Mouse (Mus musculus) common myeloid progenitor, adult 5-6 weeks (primary cell): Measurements from ENCODE around the gene Gm28374. TPM values are rescaled to one million over a fixed set of nuclear protein-coding genes. Genes with fewer than 3 reads are reported as not detected.
"Not testable (repeated sequence)": the region's sequence is repeated elsewhere in the genome, so short reads cannot be mapped to it uniquely, and the experiment has no call there.

Experiments
- ATAC-seq: replicated peaks from 2 replicates; pipeline ENCODE4 v1.8.0; 2016; ENCODE audit warnings: low read depth, mild to moderate bottlenecking, moderate TSS enrichment, inconsistent platforms; ENCODE audit not compliant: poor library complexity, severe bottlenecking
- total RNA-seq: library from RNA; stranded (forward); fragments of 200-1000, 187-1606 nt; gene quantifications from 2 replicates; pipeline ENCODE4 v1.2.3, GENCODE M21; 2017

The Gm28374 gene
- not detected in 2 replicates for total RNA-seq

- ATAC-seq, result no peak
Observed at GRCm38 (mm10) chr19:6082156-6082555, at the start of gene Gm28374. Gene Gm28374, minus strand, starts transcription at chr19:6082256.

- ATAC-seq, result not testable (repeated sequence)
Observed at GRCm38 (mm10) chr19:6130414-6131128, 48.5 kb upstream of the Gm28374 start.

GRCm38 (mm10) chr19:6127760-6128341 lies 45.8 kb upstream of the Gm28374 start, which contains the start of gene Snx15:
Gene Snx15, minus strand, starts transcription at chr19:6128304.
- ATAC-seq, result peak; percentile 96

GRCm38 (mm10) chr19:6126789-6127580 lies 44.9 kb upstream of the Gm28374 start:
- no peak for ATAC-seq

GRCm38 (mm10) chr19:6126289-6126688 lies 44.2 kb upstream of the Gm28374 start:
- ATAC-seq, result no peak

GRCm38 (mm10) chr19:6124898-6125297 lies 42.8 kb upstream of the Gm28374 start:
- ATAC-seq, result no peak

- no peak for ATAC-seq
Observed at GRCm38 (mm10) chr19:6123330-6123729, 41.3 kb upstream of the Gm28374 start.

- ATAC-seq, result no peak
Observed at GRCm38 (mm10) chr19:6121761-6122160, 39.7 kb upstream of the Gm28374 start.

- ATAC-seq, result 0 out of 2 replicates have a peak, but pooled peaks have one; percentile 2
Observed at GRCm38 (mm10) chr19:6118677-6119185, 36.7 kb upstream of the Gm28374 start.

- ATAC-seq, result peak; percentile 91
Observed at GRCm38 (mm10) chr19:6117986-6118676, 36.1 kb upstream of the Gm28374 start, which contains the start of gene Sac3d1. Gene Sac3d1, minus strand, starts transcription at chr19:6118650.

- ATAC-seq, result no peak
Observed at GRCm38 (mm10) chr19:6117346-6117985, 35.4 kb upstream of the Gm28374 start.

GRCm38 (mm10) chr19:6116113-6116850 lies 34.2 kb upstream of the Gm28374 start:
- ATAC-seq, result no peak

GRCm38 (mm10) chr19:6113116-6113515 lies 31.1 kb upstream of the Gm28374 start:
- ATAC-seq, result no peak

GRCm38 (mm10) chr19:6105586-6105985 lies 23.5 kb upstream of the Gm28374 start, which contains the start of gene Naaladl1:
Gene Naaladl1, plus strand, starts transcription at chr19:6105782.
- no peak for ATAC-seq

- no peak for ATAC-seq
Observed at GRCm38 (mm10) chr19:6104476-6104875, 22.4 kb upstream of the Gm28374 start.

GRCm38 (mm10) chr19:6102169-6102853 lies 20.3 kb upstream of the Gm28374 start:
- no peak for ATAC-seq

- no peak for ATAC-seq
Observed at GRCm38 (mm10) chr19:6101186-6101585, 19.1 kb upstream of the Gm28374 start.

GRCm38 (mm10) chr19:6097847-6098246 lies 15.8 kb upstream of the Gm28374 start:
- ATAC-seq, result no peak
